Mouse (Mus musculus): Measurements from ENCODE around the gene Ciapin1.

The Ciapin1 gene

GRCm38 (mm10) chr8:94780491-94781154 lies 57.5 kb downstream of the Ciapin1 start:
- DNase-seq (ENCODE audit: low spot score in 2 of 2): no peak

DNA sequence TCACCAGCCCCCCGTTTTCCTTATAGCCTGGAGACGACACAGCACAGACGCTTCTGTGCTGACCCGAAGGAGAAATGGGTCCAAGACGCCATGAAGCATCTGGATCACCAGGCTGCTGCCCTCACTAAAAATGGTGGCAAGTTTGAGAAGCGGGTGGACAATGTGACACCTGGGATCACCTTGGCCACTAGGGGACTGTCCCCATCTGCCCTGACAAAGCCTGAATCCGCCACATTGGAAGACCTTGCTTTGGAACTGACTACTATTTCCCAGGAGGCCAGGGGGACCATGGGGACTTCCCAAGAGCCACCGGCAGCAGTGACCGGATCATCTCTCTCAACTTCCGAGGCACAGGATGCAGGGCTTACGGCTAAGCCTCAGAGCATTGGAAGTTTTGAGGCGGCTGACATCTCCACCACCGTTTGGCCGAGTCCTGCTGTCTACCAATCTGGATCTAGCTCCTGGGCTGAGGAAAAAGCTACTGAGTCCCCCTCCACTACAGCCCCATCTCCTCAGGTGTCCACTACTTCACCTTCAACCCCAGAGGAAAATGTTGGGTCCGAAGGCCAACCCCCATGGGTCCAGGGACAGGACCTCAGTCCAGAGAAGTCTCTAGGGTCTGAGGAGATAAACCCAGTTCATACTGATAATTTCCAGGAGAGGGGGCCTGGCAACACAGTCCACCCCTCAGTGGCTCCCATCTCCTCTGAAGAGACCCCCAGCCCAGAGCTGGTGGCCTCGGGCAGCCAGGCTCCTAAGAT lies 58.4 kb downstream of the Ciapin1 start:
- DNase-seq (ENCODE audit: low spot score in 2 of 2): peak in 1 of 2 experiments; percentile 6

- no peak for DNase-seq (ENCODE audit: low spot score in 2 of 2)
These were observed 59.1 kb downstream of the Ciapin1 start for GRCm38 (mm10) chr8:94778895-94779533.

DNA sequence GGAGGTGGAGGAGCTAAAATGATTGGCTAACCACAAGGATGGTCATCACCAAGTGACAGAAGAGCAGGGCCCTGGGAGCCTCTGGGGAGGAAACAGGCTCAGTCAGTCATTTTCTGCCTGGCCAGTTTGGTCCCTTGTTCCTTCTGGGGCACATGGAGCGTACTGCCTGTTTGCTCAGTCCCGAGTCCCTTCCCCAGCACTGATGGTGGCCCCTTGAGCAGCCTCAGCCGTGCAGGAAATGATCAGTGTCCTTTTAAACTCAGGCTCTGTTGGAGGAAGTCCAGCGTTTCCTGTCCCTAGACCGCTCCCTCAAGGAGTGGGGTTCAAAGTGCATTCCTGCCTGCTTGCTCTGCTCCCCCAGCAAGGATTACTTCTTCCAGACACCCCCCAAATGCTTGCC lies 59.7 kb downstream of the Ciapin1 start:
- DNase-seq (ENCODE audit: low spot score in 2 of 2): no peak

DNA sequence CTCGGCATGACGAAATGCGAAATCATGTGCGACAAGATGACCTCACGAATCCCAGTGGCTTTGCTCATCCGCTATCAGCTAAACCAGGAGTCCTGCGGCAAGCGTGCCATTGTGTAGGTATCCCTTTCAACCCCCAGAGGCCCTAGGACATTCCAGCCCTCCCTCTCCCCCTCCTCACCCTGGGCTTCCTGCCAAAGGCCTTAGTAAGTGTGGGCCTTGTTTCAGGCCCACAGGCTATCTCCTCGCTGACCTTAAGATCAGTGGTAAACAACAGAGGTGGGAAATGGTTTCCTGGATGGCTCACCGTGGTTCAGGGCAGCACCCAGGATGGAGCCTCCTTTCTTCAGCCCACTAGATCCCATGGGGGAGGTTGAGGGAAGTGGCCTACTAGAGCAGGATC lies 60.1 kb downstream of the Ciapin1 start:
- no peak for DNase-seq (ENCODE audit: low spot score in 2 of 2)

GRCm38 (mm10) chr8:94776346-94776745 lies 61.8 kb downstream of the Ciapin1 start:
- DNase-seq (ENCODE audit: low spot score in 2 of 2): no peak

DNA sequence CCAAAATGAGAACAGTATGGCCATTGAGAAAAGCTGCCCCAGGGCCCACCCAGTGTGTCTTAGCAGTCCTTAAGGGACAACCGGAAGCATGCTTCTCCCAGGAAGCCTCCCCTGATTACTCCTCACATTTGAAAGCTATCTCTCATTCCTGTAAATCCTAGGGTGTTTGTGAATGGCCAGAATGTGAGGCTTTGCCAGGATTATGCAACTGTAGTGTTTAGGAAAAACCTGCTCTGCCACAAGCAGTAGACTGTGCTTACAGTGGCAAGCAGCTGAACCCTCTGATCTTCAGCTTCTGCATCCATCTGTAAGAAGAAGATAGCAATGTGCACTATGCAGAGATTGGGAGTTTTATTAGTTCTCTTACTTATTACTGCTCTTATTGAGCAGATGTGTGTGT lies 63.6 kb downstream of the Ciapin1 start:
- DNase-seq (ENCODE audit: low spot score in 2 of 2): peak in 1 of 2 experiments; percentile 22

DNA sequence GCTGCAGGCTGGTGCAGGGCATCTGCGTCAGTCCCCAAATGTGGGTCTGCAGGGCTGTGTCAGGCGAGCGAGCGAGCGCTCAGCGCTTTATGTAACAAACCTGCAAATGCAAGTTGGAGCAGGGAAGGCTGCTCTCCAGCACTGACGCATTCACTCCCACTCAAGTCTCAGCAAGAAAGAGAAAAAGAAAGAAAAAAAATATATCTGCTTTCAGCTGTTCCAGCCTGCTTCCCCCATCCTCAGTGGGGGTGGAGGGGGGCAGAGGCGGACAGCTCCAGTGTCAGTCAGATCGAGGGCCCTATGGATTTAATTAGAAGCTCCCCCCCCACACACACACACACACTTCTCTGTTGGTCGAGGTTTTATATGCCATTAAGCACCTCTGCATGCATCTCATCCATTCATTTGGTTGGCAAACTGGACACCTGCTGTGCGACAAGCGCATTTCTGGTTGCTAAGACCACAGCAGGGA lies 64.4 kb downstream of the Ciapin1 start:
- DNase-seq (ENCODE audit: low spot score in 2 of 2): peak; percentile 77 to 83

- peak in 1 of 2 experiments; percentile 51 for DNase-seq (ENCODE audit: low spot score in 2 of 2)
These were observed 65.1 kb downstream of the Ciapin1 start for GRCm38 (mm10) chr8:94773048-94773447.

- peak; percentile 92 to 93 for DNase-seq (ENCODE audit: low spot score in 2 of 2)
These were observed 66.1 kb downstream of the Ciapin1 start, which contains the start of gene Cx3cl1 for GRCm38 (mm10) chr8:94771941-94772670. TSS of gene Cx3cl1 (plus strand) at chr8:94772009.

GRCm38 (mm10) chr8:94770945-94771344 lies 67.2 kb downstream of the Ciapin1 start:
- DNase-seq (ENCODE audit: low spot score in 2 of 2): peak in 1 of 2 experiments; percentile 17

Measured in right cerebral cortex, adult 2 months (tissue).